Mouse (Mus musculus) splenic B cell, adult 2 months (primary cell): ENCODE results near the gene Chp1.
"Not testable (repeated sequence)": the region's sequence is repeated elsewhere in the genome, so short reads cannot be mapped to it uniquely, and the experiment has no call there.

ENCODE experiments used
- DNase-seq: peaks from one replicate; pipeline ENCODE4 v3.0.0-alpha.2; 2011; ENCODE audit warnings: low read depth, low spot score
- H3K27me3 ChIP-seq: 2 replicates; pipeline ENCODE4 v1.6.1; 2012; ENCODE audit warnings: mild to moderate bottlenecking, low read length, moderate library complexity, mixed read lengths; ENCODE audit not compliant: control insufficient read depth, poor library complexity, insufficient read depth, severe bottlenecking
- H3K36me3 ChIP-seq: 2 replicates; pipeline ENCODE4 v1.6.1; 2012; ENCODE audit warnings: mild to moderate bottlenecking, low read length, moderate library complexity, mixed read lengths; ENCODE audit not compliant: control insufficient read depth, poor library complexity, insufficient read depth, severe bottlenecking

Gene Chp1

GRCm38 (mm10) chr2:119593765-119594112 is 46.2 kb downstream of the Chp1 start:
- no peaks in the 10 kb centered on the region for H3K27me3 ChIP-seq
- DNase-seq, result no peak
- peaks cover 11% of the 10 kb centered on the region for H3K36me3 ChIP-seq

DNA sequence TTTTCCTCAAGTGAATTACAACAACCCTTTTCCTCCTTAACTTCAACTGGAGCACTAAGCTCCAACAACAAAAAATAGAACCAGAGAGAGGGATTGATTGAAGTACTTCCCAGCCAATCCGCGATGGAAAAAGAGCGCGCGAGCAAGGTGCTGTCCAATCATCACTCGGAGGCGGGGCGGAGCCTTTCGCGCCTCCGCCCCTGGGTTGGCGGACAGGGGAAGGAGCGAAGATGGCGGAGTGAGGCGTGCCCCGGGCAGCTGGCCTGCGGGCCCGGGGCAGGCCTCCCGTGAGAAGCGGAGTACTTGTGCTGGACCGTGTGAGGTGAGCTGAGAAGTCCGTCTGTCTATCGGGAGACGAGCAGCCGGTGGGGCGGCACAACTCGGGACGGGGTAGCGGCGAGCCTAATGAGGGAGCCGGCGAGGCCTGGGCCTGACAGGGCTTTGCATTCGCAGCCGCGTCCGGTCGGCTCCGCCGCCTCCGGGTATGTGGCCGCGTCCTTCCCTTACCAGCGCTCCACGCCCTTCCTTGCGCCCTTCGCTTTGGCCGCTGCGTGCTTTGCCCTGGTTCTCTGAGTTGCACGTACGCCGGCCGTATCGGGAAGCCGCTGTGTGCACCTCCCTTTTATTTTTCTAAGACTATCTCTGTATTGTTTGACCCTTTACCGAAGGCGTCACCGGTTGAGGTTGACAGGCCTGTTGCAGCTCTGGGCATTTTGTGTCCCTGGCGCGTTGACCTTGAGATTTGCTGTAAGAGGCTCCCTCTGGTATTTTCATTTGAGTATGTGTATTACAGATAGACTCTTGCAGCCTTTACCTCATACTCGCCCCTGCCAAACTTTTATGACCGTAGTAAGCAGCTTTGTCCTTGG is 46.9 kb downstream of the Chp1 start:
- Histone ChIP-seq H3K27me3 (no peaks in the 10 kb centered on the region), H3K36me3 (peaks cover 11% of the 10 kb centered on the region)
- DNase-seq, result peak; percentile 97

DNA sequence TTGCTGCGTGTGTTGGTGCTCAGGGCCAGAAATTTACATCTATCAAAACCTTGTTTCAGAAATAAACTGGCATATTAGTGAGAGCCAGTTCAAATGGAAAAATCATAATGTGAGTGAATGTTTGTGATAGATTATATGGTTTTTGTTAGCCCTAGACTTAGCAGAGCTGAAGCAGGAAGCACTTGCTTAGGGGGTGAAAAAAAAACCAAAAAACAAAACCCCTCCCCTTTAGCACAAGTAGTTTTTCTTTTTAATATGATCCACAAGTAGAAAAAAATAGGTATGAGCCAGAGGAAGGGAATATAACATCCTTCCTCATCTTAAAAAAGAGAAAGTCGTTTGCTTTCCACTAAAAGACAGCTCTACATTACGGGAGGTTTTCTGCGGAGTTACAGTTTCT is 47.8 kb downstream of the Chp1 start:
- no peak for DNase-seq
- Histone ChIP-seq H3K36me3 (peaks cover 12% of the 10 kb centered on the region), H3K27me3 (no peaks in the 10 kb centered on the region)

- DNase-seq, result no peak
- H3K27me3 ChIP-seq, result no peaks in the 10 kb centered on the region
- H3K36me3 ChIP-seq, result peaks cover 12% of the 10 kb centered on the region
Measured at GRCm38 (mm10) chr2:119596781-119597330, 49.4 kb downstream of the Chp1 start.

DNA sequence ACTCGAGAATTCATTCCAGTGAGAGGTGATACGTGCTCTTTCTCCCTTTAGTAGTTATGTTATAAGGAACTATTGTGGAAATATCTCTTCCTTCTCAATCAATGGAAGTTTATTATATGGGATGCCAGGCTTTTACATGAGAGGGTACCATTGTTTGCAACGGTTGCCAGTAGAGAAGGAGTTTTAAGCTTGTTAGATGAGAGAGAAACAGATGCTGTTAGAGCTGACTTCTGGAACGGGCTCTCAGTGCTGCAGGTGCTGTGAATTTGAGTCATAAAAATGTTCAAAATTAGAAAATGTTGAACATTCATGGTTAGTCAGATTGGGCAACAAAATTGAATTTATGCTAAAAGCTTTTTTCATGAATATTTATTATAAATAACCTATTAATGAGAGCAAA is 53.5 kb downstream of the Chp1 start:
- no peak for DNase-seq
- Histone ChIP-seq H3K36me3 (peaks cover 15% of the 10 kb centered on the region), H3K27me3 (no peaks in the 10 kb centered on the region)

GRCm38 (mm10) chr2:119601575-119601974 is 54.1 kb downstream of the Chp1 start:
- peaks cover 16% of the 10 kb centered on the region for H3K36me3 ChIP-seq
- not testable (repeated sequence) for H3K27me3 ChIP-seq, DNase-seq

GRCm38 (mm10) chr2:119602488-119602887 is 55.0 kb downstream of the Chp1 start:
- DNase-seq, result no peak
- Histone ChIP-seq H3K36me3 (peaks cover 13% of the 10 kb centered on the region), H3K27me3 (no peaks in the 10 kb centered on the region)

GRCm38 (mm10) chr2:119603909-119604308 is 56.4 kb downstream of the Chp1 start:
- DNase-seq, result no peak
- no peaks in the 10 kb centered on the region for H3K27me3 ChIP-seq
- H3K36me3 ChIP-seq, result peaks cover 8% of the 10 kb centered on the region

DNA sequence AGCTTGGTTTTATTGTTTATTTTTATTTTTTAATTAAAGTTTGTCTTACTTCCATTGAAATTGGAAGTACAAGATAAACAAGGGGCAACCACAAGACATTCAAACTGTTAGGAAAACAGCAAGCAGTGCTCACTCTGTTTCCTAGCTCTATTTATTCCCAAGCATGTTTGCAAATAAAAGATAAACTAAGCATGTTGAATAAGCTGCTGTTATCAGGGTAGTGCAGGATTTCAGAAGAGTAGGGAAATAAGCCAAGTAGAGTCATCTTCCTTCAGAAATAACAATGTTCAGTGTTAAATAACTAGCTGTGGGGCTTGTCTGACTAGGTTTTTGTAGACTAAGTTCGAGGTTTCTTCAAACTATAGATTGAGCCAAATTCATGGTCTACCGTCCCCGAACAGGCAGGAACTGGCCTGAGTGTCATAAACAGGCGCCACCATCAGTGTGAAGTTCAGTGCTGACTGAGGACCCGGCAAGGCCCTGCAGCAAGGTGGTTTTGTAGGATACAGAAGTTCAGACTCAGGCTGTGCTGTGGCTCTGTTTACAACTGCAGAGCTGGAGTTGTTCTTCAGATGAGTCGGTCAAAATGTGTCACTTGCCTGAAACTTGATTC is 58.0 kb downstream of the Chp1 start:
- H3K36me3 ChIP-seq, result peaks cover 7% of the 10 kb centered on the region
- no peak for DNase-seq
- no peaks in the 10 kb centered on the region for H3K27me3 ChIP-seq

DNA sequence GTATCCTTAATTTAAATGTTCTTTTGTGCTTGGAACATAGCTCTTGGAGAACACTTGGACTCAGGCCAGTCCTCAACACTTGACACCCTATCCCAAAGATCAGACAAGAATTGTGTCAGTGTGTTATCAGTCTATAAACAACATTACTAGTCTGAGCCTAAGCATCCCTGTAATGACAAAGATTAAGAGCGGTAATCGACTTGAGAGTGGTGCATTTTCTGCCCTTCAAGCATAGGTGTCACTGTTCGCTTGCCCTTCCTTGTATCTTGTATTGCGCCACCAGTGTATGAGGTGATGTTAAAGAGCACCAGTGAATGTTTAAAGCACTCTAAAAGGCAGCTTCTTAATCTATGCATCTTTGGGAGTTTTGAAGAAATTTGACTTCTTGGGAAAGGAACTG is 59.5 kb downstream of the Chp1 start:
- no peaks in the 10 kb centered on the region for H3K27me3 ChIP-seq
- DNase-seq, result peak; percentile 42
- peaks cover 8% of the 10 kb centered on the region for H3K36me3 ChIP-seq

- Histone ChIP-seq H3K36me3 (no peaks in the 10 kb centered on the region), H3K27me3 (no peaks in the 10 kb centered on the region)
- DNase-seq, result no peak
Measured at GRCm38 (mm10) chr2:119617841-119618198, 70.3 kb downstream of the Chp1 start.

- DNase-seq, result peak; percentile 97
Measured at GRCm38 (mm10) chr2:119618199-119618982, 70.9 kb downstream of the Chp1 start, which contains the start of the genes Nusap1 and Oip5. Gene Nusap1 (plus strand): TSS chr2:119618298. Gene Oip5 (minus strand): TSS chr2:119618469.

DNA sequence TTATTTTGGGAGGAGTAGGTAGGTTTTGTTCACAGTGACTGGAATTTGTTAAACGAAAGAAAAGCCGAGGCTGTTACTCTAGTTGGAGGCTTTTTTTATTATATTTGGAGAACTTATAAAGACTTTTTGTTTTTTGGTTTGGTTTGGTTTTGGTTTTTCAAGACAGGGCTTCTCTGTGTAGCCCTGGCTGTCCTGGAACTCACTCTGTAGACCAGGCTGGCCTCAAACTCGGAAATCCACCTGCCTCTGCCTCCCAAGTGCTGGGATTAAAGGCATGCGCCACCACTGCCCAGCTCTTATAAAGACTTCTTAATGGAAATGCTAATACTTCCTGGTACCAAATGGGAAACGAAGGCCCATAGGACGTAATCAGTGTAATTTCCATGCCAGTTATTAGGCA is 71.5 kb downstream of the Chp1 start:
- not testable (repeated sequence) for DNase-seq, H3K36me3 ChIP-seq, H3K27me3 ChIP-seq

More at GRCm38 (mm10) chr2:119618199-119618982, 70.9 kb downstream of the Chp1 start, which contains the start of the genes Nusap1 and Oip5:
- no peaks in the 10 kb centered on the region for H3K27me3 ChIP-seq
- no peaks in the 10 kb centered on the region for H3K36me3 ChIP-seq

GRCm38 (mm10) chr2:119621302-119621701 is 73.8 kb downstream of the Chp1 start:
- Histone ChIP-seq H3K27me3 (no peaks in the 10 kb centered on the region), H3K36me3 (no peaks in the 10 kb centered on the region)
- no peak for DNase-seq
